Mouse (Mus musculus): Measurements from ENCODE around the gene Gm14214.

The Gm14214 gene

DNA sequence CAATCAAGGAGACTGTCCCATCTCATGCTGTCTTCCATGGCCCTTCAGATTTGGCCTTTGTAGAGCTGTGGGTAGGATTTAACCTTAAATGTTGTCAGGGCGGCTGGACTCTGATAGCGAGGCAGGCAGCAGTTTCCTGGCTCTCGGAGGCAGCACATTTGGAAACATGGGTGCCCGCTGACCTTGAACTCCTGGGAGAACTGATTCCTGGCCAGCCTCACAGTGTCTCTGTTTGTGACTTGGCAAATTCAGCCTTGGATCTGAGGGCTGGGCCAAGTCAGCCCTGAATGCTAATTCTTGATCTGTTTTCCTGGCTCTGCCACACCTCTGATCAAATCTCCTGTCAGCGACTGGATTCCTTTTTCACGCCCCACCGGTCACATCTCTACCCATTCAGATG lies 6.7 kb upstream of the Gm14214 start:
- DNase-seq (ENCODE audit: low read depth, low spot score): no peak

DNA sequence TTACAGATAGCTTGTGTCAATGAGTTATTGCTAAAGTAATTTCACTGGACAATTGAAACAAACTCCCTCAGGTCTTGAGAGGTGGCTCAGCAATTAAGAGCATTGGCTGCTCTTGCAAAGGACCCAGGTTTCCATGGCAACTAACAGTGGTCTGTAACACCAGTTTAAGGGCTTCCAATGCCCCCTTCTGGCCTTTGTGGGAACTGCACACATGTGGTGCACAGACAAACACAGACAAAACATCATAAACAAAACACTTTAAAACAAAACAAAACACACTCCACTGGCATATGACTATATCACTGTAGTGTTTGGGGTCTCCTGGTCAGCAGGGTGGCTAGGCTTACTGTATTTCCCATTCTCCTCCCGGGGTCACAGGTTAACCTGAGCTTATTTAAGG lies 4.2 kb upstream of the Gm14214 start:
- peak; percentile 92 for DNase-seq (ENCODE audit: low read depth, low spot score)

DNA sequence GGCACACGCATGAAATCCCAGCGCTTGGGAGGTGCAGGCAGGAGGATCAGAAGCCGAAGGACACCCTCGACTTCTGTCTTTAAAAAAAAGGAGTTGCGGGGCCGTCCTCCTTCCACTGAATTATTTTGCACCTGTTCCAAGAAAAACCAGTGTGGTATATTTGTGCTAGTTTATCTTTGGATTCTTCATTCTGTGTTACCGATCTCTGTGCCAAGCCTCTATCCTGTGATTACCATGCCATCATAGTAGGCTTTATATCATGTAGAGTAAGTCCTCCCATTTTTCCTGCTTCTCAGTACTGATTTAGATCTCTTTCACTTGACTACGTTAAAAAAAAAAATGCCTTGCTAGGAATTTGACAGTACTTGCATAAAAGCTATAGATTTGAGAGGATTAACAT lies 1.8 kb upstream of the Gm14214 start:
- no peak for DNase-seq (ENCODE audit: low read depth, low spot score)

DNA sequence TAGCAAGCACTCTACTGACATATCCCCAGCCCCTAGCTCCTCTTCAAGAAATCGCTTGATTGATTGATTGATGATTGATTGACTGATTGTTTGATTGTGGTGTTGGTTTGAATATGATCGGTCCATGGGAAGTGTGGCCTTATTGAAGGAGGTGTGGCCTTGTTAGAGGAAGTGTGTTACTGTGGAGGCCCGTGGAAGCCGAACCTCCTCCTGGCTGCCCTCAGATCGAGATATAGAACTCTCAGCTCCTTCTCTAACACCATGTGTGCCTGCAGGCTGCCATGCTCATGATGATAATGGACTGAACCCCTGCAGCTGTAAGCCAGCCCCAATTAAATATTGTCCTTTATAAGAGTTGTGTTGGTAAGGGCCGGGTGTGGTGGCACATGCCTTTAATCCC lies 2.8 kb downstream of the Gm14214 start:
- DNase-seq (ENCODE audit: low read depth, low spot score): no peak

DNA sequence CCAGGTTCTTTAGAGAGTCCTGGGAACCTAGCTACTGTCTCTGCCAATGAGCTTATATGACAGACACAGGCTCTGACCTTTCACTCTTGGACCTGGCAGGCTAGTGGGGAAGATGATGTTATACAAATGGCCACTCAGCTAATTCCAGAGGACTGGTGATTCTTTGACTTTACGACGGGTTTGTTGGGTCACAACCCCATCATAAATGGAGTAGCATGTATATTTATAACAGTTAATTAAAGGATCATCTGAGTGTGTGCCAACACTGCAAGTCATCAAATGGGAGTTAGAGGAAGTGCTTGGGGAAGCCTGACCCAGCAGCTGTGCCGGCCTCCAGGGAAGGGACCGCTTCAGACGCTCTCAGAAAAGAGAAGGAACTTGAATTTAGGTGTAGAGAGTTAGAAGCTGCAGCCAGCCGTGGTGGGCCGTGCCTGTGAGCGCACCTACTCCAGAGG lies 4.2 kb downstream of the Gm14214 start:
- DNase-seq (ENCODE audit: low read depth, low spot score): no peak

DNA sequence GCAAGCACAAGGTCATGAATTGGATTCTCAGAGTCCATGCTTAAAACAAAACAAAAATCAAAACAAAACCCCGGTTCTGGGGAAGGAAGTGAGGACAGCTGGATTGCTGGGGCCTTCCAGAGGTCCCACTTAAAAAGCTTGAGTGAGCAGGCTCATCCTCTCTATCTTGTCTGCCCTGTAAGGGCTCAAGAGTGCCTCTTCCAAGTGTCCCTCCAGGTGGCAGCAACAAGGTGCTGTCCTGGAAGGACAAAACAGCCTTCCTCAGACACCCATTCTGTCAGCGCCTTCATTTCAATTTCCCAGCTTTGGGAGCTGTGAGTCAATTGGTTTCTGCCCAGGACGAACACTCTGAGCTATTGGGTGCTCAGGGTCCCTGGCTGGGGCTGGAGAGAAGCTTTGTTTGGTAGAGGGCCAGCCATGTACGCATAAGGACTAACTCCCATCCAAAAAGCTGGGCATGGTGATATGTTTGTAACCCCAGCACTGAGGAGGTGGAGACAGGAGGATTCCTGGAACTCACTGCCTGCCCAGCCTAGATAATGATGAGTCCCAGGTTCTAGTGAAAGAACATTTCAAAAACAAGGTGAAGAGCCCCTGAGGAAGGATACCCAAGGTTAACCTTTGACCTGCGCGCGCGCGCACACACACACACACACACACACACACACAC lies 4.9 kb downstream of the Gm14214 start:
- no peak for DNase-seq (ENCODE audit: low read depth, low spot score)

DNA sequence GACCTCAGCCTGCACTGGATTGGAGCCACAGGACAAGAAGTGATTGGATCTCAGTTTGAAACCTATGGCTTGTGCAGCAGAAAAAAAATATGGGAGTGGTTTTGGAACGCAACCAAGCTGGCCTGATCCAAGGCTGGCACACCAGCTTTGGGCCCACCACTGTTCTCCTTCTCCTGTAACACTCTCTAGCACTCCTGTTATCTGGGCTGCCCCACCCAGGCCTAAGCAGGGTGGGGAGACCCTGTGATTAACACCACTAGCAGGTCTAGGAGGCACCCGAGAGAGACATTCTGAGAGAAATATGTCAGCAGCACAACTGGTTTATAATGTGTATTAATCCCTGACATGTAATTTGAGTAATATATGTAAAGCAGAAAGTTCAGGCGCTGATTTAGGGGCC lies 6.6 kb downstream of the Gm14214 start:
- no peak for DNase-seq (ENCODE audit: low read depth, low spot score)

DNA sequence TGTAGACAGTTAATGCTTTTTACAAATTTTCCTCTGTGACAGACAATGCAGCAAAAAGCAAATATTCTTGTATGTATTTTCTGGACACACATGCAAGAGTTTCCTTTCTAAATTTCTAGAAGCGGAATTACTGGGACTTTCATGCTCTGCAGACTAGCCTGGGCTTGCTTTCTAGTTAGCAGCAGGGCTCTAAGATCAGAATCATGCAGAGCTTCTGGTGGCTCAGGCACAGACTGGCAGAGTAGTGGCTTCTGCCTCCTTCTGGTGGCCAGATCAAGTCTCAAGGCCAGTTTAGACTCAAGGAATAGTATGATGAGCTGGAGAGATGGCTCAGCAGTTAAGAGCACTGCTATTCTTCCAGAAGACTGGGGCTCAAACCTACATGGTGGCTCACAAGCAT lies 11.4 kb downstream of the Gm14214 start:
- DNase-seq (ENCODE audit: low read depth, low spot score): no peak

DNA sequence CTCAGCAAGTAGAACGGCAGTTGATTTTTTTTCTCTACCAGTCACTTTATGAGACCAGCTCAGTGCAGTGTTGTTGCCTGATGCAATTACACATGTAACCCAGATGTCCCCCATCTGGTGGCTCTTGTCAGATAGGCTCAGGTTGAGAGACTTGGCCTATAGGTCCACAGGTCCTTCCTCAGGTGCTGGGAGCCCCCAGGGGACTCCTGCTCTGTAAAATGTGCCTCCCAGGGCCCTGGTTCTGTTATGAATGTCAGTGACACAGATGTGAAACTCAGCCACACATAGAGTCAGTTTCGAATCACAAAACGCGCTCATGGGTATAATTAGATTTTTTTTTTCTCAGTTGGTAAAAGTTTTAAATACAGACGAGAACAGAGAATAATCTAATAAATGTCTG lies 12.1 kb downstream of the Gm14214 start:
- DNase-seq (ENCODE audit: low read depth, low spot score): no peak

DNA sequence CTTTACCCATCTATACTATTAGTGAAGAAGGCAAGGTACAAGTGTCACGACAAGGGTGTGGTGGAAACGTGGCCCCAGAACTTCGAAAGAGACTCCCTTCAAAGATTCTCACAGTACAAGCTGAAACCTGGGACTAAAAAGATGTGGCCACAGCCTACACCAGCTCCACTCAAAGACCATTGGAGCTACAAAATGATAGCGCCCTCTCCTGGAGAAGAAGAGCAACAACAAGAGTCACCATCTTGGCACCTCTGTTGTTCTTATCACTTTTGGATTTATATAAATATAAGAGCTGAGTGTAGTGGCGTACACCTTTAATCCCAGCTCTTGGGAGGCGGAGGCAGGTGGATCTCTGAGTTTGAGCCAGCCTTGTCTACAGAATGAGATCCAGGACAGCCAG lies 14.0 kb downstream of the Gm14214 start:
- peak; percentile 68 for DNase-seq (ENCODE audit: low read depth, low spot score)

DNA sequence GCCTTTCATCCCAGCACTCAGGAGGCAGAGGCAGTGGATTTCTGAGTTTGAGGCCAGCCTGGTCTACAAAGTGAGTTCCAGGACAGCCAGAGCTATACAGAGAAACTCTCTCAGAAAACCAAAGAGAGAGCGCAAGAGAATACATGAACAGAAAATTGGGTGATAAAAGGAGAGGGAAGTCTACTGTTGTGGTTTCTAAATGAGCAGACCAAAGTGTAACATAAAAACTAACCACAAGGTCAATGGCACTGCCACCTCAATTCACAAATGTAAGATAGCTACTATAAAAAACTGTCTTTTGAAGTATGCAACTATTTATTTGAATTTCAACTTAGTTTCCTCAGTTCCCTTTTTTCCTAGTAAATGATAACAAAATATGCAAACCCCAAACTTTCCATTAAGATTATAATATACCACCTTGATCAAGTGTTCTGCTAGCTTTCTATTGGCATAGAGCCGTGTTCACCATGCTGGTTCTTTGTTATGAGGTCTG lies 15.7 kb downstream of the Gm14214 start:
- no peak for DNase-seq (ENCODE audit: low read depth, low spot score)

DNA sequence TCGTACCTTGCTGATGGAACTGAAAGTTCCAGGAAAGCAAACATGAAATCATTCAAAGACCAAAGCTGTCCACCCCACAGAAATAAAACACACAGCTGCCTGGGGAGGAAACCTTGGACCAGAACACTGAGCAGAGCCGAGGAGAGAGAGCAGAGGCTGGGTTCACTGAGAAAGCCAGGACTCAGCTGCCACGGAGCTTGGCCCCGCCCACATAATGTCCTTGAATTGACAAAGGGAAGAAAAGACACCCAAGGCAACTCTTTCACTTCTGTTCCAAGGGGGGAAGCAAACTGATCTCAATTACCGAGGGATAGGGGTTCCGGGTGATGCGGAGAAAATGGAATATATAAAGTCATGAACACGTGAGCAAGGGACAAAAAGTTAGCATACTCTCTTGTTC lies 17.9 kb downstream of the Gm14214 start:
- peak; percentile 57 for DNase-seq (ENCODE audit: low read depth, low spot score)

DNA sequence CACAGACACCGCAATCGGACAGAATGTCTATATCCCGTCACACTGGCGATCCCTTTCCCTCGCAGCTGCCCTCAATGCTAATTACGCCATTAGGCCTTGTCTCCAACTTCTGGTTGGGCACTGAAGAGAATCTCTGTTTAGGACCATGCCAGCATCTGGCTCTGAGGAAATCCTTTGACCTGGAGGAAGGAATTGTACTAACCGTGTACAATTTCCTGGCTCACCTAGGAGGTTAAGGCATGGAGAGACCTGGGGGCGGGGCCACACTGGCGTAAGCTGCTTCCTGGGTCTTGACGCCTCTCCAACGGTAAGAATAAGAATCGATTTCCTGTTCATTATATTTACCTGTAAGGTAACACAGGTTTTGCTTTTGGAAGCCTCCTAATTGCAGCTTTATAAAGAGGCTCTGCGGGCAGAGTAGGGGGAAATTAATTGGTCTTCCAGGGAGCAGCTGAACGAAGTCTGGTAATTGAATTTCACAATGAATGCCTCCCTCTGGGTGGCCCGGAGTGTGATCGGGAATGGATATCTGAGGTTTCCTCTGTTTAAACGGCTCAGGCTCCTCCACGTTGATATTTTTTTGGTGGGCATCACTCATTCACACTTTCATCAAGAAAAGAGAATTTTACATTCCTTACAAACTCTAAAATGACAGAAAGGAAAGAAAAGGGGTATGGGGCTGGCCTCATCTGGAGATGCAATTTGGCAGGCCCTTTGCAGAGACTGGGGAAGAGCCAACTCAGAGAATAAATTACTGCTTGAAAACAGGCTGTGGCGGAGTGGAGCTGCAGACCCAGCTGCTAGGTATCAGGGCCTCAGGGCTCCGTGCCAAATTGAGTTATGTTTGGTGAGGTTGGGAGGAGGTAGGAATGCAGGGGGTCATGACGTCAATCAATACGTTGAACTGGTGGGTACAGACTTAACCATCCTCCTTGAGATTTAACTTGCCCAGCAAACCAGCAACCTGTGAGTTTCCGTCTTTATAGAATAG lies 20.5 kb downstream of the Gm14214 start:
- peak; percentile 60 for DNase-seq (ENCODE audit: low read depth, low spot score)

DNA sequence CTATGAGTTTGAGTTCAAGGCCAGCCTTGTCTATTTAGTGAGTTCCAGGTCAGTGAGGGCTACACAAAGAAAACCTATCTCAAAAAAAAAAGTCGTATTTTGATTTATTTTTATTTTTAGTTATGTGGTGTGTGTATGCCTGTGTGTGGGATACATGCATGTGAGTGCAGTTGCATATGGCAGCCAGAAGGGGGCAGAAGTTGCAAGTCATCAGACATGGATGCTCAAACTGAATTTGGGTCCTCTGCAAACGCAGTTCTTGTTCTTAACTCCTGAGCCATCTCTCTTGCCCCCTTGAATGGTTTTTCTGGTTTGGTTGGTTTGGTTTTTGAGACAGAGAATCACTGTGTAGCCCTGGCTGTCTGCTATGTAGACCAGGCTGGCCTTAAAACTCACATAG lies 21.4 kb downstream of the Gm14214 start:
- peak; percentile 71 for DNase-seq (ENCODE audit: low read depth, low spot score)

DNA sequence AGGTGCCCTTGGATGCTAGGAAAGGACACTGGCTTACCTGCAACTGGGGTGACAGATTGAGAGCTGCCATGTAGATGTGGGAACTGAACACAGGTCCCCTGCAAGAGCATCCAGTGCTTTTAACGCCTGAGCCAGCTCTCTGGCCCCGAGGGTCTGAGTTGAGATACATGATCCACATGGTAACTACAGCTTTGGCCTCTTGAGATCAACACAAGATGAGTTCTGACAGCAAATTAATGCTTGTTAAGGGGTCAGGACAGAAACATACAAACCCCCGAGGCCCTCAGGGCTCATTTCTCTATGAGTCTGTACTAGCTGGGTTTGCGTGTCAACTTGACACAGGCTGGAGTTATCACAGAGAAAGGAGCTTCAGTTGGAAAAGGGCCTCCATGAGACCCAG lies 25.9 kb downstream of the Gm14214 start:
- DNase-seq (ENCODE audit: low read depth, low spot score): no peak

DNA sequence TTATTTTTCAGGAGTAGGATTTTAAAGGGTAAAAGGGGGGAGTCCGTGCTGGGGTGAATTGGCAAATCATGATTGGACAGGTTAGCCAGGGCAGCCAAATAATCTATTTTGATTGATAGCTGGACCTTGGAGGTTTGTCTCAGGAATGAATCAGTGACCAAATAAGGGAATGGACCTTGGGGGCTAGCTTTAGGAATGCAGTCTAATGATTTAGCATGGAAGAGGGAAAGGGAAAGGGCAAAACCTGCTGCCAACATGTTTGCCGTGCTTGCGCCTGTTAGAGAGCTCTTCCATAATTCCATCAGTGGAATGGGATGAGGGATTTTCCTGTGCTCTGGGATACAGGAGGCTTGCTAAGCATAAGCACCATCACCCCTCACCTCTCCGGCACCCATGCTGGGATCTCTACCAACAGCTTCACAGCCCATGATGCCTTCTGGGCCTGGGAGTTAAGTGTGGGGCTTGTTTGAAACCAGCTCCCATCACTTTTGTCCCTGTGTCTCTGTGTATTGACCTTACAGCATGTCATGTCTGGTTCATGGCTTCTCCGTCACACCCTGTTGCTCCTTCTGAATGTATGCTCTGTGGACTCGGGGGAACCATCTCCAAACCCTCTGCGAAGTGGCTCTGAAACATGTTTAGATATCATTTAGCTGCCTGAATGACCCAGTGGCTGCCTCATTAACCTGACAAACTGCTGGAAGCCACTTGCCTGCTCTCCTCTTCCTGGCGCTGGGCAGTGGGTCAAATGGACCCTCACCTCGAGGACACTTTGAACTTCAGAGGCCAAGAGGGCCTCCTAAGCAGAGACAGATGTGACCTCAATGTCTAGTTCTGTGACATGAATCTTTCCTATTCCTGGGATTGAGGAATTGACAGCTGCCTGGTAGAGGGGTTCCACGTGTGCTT lies 26.7 kb downstream of the Gm14214 start:
- no peak for DNase-seq (ENCODE audit: low read depth, low spot score)

DNA sequence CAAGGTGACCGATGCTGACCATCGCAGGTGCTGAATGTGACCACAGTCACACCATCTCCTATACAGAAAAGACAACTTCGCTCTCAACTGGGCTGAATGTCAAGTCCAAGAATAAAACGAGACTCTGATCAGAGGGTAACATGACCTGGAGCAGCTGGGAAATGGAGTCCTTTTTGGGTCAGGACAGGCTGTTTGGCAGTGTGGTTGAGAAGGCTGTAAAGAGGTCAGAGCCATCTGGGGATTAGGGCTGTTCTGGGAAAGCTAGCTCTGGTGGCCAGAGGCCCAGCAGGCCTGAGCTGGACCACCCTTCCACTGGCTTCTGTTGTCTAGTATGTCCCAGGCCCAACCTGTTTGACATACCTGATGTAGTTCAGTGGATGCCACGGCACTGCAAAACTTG lies 31.2 kb downstream of the Gm14214 start:
- DNase-seq (ENCODE audit: low read depth, low spot score): no peak

DNA sequence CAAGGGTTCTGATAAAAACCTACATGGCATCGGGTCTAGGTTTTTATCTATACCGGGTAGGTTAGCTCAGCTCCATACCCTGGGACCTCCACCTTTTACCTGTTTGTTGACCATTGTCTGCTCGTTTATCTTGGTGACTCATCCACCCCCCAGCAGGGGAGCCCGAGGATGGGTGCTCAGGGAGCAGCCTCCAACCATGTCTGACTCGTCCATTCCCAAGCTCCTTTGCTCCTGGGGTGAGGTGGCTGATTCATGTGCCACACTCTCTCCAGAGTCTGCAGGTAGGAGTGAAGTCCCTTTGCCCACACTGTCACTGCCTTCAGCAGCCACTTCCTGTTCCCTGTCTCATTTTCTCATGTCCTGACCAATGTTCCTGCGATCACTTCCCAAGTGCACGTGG lies 33.8 kb downstream of the Gm14214 start:
- DNase-seq (ENCODE audit: low read depth, low spot score): no peak

DNA sequence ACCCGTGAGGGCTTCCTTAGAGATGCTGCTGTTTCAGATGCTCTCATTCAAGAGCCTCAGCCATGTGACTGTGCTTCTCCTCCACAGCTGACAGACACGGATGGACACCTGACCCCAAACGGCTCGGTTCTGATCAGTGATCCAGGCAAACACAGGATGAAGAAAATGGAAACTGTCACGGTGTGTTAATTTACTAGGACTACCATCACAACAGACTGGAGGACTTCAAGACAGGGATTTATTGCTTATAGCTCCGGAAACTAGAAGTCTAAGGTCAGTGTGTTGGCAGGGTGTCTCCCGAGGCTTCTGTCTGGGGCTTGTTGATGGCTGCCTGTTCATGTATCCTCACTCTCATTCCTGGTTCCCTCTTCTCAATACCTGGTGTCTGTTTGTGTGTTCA lies 34.4 kb downstream of the Gm14214 start:
- no peak for DNase-seq (ENCODE audit: low read depth, low spot score)

DNA sequence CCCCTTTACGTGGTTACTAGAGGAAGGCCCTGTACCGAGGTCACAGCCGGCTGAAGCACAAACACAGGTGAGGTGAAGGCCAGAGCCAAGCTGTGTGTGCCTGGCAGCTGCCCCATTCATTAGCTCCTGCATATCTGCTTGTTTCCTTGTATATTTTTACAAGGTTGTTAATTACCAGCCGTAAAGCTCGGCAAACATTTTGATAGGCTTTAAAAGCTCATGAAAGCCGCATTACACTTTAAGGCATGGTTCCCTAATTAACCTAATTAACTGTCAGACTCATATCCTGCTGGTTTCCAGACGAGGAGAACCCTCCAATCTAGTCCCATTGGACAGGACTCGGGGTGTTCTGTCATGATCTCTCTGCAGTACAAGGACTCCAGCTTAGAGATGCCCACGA lies 34.9 kb downstream of the Gm14214 start:
- DNase-seq (ENCODE audit: low read depth, low spot score): no peak

DNA sequence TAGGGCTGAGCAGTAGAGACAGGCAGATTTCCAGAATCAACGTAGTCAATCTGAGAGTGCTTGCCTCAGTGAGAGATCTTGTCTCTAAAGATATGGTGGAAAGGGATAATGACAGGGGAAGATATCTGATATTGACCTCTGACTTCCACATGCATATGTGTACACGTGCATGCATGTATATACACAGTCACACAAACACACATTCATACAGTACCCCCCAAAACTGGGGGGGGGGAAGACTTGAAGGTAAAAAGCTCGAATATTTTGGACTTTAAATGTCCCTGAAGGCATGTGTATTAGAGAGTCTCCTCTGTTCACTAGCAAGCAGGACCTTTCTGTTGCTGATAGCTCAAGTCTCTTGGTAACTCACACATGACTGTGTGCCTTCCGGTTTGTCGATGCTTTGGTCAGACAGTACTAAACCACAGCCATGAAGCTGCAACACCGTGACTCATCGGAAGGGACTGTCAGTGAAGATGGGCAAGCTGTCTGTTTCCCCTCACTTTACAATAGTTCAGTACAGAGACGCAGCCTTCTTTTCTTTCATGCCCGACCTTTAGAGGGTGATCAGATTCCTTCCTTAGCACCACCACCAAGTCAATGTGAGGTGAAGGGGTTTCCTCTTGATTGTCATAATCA lies 37.2 kb downstream of the Gm14214 start:
- no peak for DNase-seq (ENCODE audit: low read depth, low spot score)
